Mouse (Mus musculus) stomach, postnatal 0 days (tissue): Measurements from ENCODE around the gene 3110040N11Rik.

ENCODE experiments used
- CTCF ChIP-seq: IDR thresholded peaks from 2 replicates; pipeline ENCODE4 v1.5.1; 2016; ENCODE audit warnings: antibody characterized with exemption, low read depth, mild to moderate bottlenecking, moderate library complexity
- EP300 ChIP-seq: optimal IDR thresholded peaks from 2 replicates; pipeline ENCODE3; 2016; ENCODE audit warnings: antibody characterized with exemption

DNA sequence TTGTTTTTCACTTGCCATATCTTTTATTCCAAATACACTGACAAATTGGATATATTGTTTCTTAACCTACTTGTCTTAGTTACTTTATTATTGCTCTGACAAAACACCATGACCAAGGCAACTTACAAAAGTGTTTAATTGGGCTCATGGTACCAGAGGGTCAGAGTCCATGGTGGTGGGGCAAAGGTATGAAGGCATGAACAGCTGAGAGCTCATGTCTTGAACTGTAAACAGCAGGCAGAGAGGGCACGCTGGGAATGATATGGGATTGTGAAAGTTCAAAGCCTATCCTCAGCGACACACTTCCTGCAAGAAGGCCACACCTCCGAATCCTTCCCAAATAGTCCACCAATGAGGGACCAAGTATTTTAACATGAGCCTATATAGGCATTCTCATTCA, 41.3 kb downstream of the 3110040N11Rik start:
- TF ChIP-seq EP300 = no peak
- no peak for TF ChIP-seq CTCF
